Mouse (Mus musculus) gastrocnemius, postnatal 14 days (tissue): ENCODE data around the gene Ltbp2. TPM values are rescaled to one million over a fixed set of nuclear protein-coding genes. Genes with fewer than 3 reads are reported as not detected.

ENCODE experiments used
- DNase-seq: peaks from one replicate; pipeline ENCODE4 v3.0.0; 2021; ENCODE audit warnings: mixed read lengths
- intact Hi-C: fragments of 180-260 bp; cut with DNase I; formaldehyde crosslinking; loops from one replicate; pipeline ENCODE4 v1.15.1; 2025; ENCODE audit warnings: low total_unique reads
- total RNA-seq, 2 experiments: library from RNA; stranded (reverse); gene quantifications; 2 replicates each; pipeline ENCODE4 v1.2.3; 2021

Gene Ltbp2
- total RNA-seq, 2 experiments from 2014 or later: 1.7 to 1.8 TPM

GRCm38 (mm10) chr12:84884423-84885076 is 8.2 kb upstream of the Ltbp2 start:
- no peak for DNase-seq
- intact Hi-C loops: no loop called here

DNA sequence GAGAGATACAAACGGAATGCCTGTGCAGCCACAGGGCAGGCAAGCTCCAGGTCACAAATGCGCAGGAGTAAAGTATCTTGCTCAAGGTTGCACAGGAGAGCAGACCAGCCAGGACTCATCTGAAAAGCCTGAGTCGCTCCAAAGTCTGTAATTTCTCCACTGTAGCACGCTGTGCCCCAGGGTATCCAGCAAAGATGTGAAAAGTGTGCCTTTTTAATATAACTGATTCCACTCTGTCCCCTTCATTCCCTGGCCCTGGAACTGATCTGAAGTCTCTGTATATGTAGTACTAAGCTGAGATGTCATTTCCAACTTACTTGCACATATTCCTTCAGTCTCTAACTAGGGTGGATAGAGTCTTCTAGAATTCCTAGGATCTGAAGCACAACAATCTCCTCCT is 6.5 kb upstream of the Ltbp2 start:
- intact Hi-C loops: no loop called here
- DNase-seq: no peak

DNA sequence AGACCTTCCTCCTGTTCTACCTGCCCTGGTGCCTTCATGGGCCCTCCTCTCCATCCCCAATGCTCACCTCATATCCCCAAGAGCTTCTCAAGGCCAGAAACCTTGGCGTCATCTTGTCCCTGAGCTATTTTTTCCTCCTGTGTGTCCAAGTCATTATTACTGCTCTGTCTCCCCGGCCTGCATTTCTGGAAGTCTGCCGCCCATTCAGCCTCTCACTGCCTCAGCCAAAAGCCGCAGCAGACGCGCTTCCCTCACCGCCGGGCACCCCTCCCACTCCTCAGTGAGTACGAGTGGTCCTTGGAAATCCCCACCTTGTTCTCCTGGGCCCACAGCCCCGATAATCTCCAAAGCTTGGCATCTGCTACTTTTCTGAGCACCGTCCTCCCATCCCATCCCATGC is 3.8 kb upstream of the Ltbp2 start:
- peak; percentile 56 for DNase-seq
- intact Hi-C loops: no loop called here

DNA sequence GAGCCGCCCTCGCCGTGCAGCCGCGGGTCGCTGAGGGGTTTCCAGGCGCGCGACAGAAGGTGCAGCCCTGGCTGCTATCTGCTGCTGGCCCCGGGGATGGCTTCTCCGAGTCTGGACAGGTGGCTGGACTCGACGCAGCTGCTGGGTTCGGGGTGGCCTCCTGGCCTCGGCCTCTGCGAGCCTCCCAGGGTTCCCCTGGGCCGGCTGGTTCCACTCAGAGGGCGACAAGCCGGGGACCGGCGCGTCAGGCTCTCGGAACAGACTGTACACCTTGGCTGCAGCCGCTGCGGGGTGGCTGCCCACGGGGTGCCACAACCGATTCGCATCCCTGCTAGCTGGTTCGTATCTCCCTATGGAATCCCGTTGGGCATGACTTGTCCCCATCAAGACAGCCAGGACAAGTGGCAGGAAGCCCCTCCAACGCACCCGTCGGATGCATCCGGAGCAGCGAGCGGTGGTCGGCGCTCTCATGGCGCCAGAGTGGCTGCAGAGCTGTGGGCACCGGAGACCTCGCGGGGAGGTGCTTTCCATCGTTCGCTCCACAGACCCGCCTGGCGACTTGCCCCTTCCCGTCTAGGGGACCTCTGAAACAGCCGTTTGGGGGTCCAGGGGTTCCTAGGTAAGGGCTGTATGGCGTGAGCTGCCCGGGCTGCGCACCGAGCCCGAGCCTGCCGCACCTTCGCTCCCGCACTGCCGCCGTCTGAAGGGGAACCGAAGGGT is 411 bp downstream of the Ltbp2 start:
- intact Hi-C loops: loop anchor here (5.0 kb wide), 2 partner anchors 64 to 94 kb away; no protein-coding TSS in a partner anchor
- DNase-seq: no peak

GRCm38 (mm10) chr12:84873434-84873833 is 2.9 kb downstream of the Ltbp2 start:
- DNase-seq: no peak
- intact Hi-C loops: no loop called here

DNA sequence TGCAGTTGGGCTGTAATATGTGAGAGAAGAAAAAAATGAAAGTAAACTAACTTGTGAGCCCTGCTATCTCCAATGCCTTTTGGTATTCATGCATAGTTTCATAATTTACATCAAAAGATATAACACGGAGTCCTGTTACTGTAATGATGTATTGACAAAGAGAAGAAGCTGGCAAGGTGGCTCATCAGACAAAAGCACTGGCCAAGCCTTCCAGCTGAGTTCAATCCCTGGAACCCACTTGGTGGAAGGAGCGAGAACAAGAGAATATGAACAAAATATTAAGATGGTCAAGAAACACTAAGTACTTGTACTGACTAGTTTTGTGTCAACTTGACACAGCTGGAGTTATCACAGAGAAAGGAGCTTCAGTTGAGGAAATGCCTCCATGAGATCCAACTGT is 4.0 kb downstream of the Ltbp2 start:
- intact Hi-C loops: no loop called here
- DNase-seq: no peak

GRCm38 (mm10) chr12:84865431-84865830 is 10.9 kb downstream of the Ltbp2 start:
- DNase-seq: no peak
- intact Hi-C loops: no loop called here

DNA sequence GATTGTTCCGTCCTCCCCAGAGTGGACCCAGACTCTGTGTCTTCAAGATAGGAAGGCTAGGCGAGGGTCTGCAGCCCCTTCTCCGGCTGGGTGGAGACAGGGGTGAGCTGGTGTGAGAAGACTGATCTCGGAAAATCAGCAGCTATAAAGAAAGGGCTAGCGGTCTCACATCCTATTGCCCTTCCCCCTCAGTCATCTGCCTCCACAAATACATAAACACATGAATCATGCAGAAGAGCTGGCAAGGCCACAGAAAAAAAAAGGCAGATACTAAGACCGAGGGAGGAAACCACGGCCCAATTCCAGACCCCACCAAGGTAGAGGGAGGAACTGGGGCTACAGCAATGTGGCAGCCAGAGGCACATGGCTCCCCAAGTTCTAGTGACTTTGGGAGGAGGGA is 11.5 kb downstream of the Ltbp2 start:
- DNase-seq: no peak
- intact Hi-C loops: no loop called here

DNA sequence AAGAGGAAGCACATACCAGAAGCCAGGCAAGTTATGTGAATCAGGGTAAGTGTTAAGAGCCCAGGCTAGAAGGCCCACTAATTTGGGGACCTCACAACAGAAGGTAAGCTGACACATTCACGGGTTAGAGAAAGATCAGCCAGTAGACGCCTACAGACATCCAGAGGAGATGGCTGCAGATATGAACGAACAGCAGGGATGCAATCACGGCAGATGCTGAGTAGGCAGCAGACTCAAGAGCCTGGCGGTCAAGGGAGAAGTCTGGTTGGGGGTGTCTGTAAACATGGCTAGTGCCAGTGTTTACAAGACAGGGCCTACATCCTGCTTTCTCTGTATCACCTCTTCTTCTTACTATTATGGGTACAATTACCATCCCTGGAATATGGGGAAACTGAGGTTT is 13.1 kb downstream of the Ltbp2 start:
- intact Hi-C loops: no loop called here
- DNase-seq: no peak

DNA sequence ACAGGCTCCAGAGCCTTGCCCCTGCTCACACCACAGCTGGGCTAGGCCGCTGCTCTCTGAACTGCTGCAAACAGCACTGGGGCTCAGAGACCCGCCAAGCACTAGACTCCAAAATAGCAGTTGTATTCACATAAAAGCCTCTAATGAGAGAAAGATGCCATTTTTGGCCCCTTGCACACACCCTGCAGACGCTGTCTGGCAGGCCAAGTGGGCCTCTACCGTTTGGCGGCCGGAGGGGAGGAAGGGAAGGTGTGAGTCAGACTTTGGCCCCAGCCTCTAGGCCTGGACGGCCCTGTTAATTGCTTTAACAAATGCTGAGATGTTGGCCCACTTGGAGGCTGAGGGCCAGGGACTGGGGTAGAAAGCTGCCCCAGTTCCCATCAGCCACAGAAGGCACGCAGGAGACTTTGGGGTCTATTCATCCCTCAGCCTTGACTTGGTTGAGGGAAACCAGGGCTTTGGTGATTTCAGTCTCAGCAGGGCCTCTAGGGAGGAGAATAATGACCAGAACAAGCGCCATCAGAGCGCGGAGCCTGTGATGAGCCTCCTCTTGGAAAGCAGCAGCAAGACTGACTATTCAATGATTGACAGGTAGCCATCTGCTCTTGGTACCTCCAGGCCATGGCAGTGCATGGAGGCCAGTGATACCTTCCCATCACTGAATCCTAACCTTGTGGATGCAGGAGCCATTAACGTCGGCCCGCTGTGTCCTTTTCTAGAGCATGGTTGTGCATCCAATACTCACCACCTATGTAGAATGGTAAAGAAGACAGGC is 14.0 kb downstream of the Ltbp2 start:
- intact Hi-C loops: no loop called here
- peak; percentile 72 for DNase-seq

GRCm38 (mm10) chr12:84858149-84859113 is 17.9 kb downstream of the Ltbp2 start:
- intact Hi-C loops: no loop called here
- no peak for DNase-seq

DNA sequence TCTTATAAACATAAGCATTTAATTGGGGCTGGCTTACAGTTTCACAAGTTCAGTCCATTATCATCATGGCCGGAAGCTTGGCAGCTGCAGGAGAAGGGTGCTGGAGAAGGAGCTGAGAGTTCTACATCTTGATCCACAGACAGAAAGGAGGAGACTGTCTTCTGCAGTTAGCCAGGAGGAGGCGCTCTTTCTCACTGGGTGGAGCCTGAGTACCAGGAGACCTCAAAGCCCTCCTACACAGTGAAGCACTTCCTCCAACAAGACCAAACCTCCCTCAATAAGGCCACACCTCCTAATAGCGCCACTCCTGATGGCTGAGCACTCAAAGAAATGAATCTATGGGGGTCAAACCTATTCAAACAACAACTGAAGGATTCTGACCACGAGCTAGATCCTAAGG is 18.6 kb downstream of the Ltbp2 start:
- DNase-seq: no peak
- intact Hi-C loops: no loop called here

DNA sequence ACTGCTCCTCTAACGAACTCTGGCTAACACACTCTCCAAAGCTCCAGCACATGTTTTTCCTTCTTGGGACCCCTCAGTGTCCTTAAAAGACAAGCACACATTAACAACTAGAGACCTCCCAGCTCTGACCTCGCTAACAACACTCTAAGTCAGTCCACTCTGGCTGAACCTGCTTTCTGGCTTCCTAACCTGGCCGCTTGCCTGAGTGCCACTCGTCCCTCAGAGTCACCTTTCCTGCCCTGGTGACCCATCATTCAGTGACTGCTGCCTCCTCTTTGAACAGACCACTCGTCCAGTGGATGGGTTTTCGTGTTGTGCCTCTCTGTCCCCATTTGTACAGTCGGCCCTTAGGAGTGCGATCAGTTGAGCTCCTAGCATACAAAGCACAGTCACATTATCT is 19.8 kb downstream of the Ltbp2 start:
- DNase-seq: no peak
- intact Hi-C loops: no loop called here

DNA sequence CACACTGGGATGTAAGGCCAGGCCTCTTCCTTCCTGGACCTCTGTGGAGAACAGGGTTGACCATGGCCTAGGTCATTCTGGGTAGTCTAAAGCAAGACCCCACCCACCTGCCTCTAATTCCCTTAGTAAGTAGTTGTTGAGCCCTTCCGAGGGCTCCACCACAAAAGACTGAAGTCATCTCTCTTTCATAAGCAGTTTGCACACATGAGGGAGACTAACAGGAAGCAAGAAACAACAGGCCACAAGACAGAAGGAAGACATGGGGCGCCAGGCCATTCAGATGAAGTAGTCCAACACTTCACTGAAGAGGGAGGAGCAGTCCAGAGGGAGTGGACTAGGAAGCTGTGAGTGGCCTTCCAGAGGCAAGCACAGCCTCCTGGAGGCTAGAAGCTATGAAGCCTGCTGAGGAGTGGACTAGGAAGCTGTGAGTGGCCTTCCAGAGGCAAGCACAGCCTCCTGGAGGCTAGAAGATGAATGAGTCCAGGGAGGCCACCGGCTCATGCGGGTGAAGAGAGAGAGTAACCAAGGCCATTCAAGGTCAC is 21.2 kb downstream of the Ltbp2 start:
- intact Hi-C loops: no loop called here
- DNase-seq: no peak

DNA sequence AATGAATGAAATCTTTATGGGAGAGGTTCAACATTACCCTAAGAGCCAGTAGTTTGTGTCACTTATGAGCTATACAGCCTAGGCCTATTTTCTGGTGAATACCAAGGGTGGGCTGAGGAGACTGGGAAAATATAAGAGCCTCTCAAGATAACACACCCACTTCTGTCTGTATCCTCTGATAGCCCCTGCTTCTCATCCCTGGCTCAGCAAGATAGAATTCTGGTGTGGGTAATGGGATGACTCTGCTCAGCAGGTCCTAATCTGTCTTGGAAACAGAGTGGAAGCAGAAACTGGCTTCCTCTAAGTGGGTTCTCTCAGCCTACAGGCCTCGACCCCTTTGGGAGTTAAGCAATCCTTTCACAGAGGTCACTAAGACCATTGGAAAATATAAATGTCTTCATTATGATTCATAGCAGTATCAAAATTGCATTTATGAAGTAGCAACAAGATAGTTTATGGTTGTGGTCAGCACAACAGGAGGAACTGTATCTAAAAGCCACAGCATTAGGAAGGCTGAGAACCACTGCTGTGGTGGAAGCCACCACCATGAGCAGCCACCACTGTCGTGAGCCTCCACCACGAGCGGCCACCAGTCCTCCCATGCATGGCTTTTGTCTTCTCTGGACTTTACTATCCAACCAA is 21.8 kb downstream of the Ltbp2 start:
- DNase-seq: no peak
- intact Hi-C loops: no loop called here

- DNase-seq: peak; percentile 47
- intact Hi-C loops: no loop called here
Observed at GRCm38 (mm10) chr12:84851403-84852040, 24.8 kb downstream of the Ltbp2 start.

- intact Hi-C loops: no loop called here
- no peak for DNase-seq
Observed at GRCm38 (mm10) chr12:84847882-84848281, 28.4 kb downstream of the Ltbp2 start.

DNA sequence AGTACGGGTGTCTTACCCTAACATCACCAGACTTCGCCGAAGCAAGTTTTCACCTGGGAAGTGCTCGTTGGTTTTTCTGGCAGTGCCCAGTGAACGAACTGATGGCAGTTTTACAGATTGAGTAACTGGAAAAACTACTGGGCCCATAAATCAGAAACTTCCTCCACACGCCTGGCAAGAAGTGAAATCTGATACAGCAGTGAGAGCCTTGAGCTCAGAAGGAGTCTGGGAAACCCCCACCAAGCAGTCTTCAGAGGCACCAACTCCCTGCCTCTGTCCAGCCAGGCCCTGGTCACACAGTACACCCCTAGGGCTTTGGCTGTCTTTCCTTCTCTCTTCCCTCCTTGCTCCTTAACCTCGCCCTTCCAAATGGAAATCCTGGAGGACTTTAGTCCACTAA is 28.9 kb downstream of the Ltbp2 start:
- no peak for DNase-seq
- intact Hi-C loops: no loop called here
